Mouse (Mus musculus) T-helper 2 cell (primary cell): ENCODE data around the gene Mymx.

ENCODE experiments used
- in situ Hi-C: fragments of 300-600 bp; cut with MboI, MseI; formaldehyde crosslinking; loops from one replicate; pipeline ENCODE4 v1.15.1; 2025; ENCODE audit warnings: high pct_unique_total_duplicates

Mymx gene

DNA sequence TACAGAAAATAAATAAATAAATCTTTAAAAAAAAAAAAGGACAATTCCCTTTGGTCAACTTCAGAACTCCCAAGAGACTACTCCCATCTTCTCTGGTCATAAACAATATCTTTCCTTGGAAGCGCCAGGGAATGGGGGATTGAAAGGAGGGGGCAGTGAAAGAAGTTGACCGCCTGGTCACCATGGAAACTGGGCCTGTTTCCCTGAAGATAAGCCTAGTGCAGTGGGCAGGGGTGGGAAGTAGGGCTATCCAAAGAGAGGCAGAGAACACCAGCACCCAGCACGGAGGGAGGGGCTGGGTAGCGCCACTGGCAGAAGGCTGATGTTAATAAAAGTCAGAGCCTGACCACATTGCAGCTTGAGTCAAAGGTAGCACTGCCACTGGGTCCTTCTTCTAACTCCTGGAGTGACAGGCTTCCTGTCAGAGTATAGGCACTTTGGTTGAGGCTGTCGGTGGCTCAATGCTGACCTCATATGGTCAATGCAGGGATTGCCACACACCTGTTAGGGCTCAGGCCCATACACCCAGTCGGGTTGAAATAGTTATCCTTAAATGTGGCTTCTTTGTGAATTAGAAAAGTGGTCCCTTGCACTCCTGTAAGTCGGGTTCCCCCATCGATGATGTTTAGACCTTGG lies 50.0 kb downstream of the Mymx start:
- in situ Hi-C loops: loop anchor here (5.0 kb wide), 1 partner anchor 75 kb away; the partner anchor contains the start of gene Spats1

DNA sequence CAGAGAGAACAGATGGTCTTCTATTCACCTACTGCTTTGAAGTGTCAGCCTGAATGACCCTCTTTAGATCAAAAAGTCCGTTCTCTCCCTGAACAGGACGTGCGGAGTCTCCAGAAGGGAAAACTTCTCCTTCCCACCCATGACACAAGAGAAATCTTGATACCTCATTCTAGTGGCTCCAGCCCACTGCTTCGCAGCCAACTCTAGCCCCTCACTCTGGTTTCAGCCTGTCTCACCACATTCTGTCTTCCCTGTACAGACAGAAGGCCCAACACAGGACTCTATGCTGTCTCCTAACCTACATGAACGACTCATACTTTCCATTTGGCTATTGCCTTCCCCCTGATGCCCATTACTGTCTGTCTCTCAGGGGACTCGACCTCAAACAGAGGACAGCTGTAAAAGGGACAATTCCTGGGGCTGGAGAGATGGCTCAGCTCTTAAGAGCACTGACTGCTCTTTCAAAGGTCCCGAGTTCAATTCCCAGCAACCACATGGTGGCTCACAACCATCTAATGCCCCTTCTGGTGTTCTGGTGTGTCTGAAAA lies 50.6 kb downstream of the Mymx start:
- in situ Hi-C loops: loop anchor here (5.0 kb wide), 1 partner anchor 74 kb away; the partner anchor contains the start of gene Spats1
